Mouse (Mus musculus): ENCODE measurements around the gene Ctbp2.

Gene Ctbp2

DNA sequence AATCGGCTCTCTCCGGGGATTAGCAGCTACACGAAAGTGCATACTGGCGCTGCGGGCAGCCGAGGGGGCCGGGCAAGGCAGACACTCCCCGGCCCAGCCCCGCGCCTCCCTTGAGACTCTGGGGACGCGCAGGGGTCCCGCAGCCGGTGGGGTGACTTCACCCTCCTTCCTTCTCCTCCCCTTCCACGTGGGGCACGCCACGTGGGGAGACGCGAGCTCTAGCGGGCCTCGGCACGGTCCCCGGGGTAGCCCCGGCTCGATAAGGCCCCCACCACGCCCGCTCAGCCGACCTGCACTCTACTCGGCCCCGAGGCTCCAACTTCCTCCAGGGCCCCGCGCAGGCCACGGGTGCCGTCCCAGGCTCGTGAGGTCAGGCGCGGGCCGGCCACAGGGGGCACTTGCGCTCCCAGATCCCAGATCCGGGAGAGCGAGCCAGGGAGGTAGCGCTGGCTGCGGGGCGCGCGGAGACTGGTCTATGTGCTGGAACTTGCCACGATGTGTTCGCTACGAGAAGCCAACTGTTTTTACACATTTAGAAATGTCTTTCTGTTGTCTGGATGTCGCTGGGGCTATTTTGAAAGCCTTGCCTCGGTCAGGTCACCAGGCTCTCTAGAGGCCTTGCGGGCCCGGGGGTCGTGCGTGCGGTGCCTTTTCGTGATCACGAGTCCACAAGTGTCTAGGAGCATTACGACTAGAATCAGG, at the start of gene Ctbp2:
TSS of gene Ctbp2 (minus strand) at position 356 of the 702 bp plus-strand sequence.
- no peak; the same call in 1 of the 2 replicates for TF ChIP-seq GATA4 (IDR thresholded peaks at IDR 0.05; ENCODE audit: insufficient replicate concordance, low read length)

DNA sequence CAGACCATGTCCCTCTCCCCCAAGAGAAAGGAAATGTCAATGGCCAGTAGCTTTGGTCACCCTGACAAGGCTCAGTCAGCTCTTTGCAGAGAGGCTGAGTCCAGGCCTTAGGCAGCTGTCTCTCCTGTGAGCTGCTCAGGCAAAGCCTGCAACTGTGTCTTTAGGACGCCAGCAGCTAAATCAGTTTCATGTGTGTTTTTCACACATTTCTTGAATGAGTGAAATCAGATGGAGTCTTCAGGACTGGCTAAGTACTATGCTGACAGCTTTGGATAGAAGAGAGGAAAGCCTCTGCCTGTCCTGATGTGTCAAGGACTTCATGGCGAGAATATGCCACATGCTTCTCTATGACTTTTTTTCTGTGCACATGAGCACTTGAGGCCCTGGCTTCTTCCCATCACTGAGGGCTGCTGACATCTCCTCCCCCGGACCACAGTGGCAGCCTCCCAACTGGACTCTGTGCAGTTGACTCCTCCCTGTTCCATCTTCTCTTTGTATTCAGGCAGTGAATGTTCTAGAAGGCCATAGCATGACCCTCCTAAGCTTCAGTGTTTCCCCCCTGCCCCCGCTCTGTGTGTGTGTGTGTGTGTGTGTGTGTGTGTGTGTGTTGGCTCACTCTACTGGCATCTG, 47.4 kb upstream of the Ctbp2 start:
- no peak for TF ChIP-seq GATA4 (IDR thresholded peaks at IDR 0.05; ENCODE audit: insufficient replicate concordance, low read length)

DNA sequence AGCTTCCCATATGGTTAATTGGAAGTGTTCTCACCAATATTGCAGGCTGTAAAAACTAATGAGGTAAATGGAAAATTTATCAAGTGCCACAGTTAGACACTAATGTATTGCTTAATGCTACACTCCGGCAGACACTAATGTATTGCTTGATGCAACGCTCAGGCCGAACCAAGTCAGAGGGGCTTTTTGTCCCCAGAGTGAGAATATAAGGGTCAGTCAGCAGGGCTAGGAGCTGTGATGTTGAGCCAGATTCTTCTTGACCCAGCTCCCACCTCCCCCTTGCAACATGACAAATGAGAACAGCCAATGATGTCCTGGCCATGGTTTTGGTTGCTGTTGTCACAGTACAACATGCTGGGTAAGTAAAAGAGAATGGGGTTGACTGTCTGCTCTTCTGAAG, 44.8 kb upstream of the Ctbp2 start:
- TF ChIP-seq GATA4 (IDR thresholded peaks at IDR 0.05; ENCODE audit: insufficient replicate concordance, low read length): no peak

DNA sequence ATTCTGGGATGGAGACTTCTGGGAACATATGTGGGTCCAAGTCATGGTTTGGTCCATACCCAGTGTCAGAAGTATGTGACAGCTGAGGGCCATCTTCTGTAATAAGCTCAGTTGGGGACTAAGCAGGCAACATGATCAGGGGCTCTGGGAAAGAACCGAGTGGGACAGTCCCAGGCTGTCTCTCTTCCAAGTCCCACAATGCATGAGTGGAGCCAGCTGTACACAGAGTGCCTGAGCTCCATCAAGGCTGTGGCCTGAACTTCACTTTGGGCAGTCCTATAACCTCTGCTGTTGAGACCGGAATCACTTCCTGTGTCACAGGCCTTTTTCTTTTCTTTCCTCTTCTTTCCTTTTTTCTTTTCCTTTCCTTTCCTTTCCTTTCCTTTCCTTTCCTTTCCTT, 43.7 kb upstream of the Ctbp2 start:
- no peak for TF ChIP-seq GATA4 (IDR thresholded peaks at IDR 0.05; ENCODE audit: insufficient replicate concordance, low read length)

DNA sequence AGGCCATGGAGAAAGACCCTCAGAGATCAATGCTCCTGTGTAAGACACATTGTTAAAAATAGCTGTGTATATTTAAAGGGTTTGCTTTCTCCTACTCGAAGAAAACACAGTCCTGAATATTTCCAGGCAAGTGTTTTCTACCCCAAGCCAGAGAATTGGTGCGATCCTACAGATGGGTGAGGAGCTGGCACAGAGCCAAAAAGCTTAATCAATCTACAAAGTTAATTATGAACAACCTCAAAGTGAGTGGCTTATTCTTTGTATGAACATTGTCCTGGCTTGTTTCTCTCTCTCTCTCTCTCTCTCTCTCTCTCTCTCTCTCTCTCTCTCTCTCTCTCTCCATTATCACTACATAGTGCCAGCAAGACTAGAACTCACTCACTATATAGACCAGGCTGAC, 40.6 kb upstream of the Ctbp2 start:
- TF ChIP-seq GATA4 (IDR thresholded peaks at IDR 0.05; ENCODE audit: insufficient replicate concordance, low read length): no peak

DNA sequence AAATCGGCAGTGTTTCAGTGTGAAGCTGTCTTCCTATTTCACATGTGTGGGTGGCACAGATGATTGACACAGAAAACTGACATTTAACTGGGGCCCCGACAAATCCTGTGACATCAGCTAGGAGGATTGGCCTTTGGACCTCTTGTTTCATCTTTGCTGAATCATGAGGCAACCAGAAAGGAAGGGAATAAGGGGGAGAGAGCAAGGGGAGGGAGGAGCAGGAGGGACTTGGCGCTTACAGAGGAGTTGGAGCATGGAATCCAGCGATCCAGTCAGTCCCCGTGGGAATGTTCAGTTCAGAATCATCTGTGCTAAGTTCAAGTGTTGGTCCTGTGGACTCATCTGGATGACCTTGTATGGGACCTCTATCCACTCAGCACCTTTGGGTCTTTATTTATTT, 38.9 kb upstream of the Ctbp2 start:
- TF ChIP-seq GATA4 (IDR thresholded peaks at IDR 0.05; ENCODE audit: insufficient replicate concordance, low read length): no peak

DNA sequence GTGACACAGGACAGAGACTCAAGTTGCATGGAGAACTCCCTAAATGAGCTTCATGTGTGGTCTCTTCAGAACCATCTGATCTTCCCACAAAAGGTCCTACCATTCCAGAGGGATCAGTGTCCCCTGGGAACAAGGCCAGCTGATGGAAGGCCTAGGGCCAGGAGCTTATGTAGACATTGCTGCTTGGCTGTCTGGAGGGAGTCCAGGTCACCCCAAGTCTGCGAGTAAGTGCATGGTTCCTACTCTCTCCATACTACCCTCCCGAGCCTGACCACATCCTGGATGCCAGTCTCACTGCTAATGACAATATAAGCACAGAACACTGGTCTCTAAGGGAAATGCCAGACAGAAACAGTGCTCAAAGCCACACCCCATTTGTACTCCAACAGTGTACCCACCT, 38.0 kb upstream of the Ctbp2 start:
- no peak for TF ChIP-seq GATA4 (IDR thresholded peaks at IDR 0.05; ENCODE audit: insufficient replicate concordance, low read length)

DNA sequence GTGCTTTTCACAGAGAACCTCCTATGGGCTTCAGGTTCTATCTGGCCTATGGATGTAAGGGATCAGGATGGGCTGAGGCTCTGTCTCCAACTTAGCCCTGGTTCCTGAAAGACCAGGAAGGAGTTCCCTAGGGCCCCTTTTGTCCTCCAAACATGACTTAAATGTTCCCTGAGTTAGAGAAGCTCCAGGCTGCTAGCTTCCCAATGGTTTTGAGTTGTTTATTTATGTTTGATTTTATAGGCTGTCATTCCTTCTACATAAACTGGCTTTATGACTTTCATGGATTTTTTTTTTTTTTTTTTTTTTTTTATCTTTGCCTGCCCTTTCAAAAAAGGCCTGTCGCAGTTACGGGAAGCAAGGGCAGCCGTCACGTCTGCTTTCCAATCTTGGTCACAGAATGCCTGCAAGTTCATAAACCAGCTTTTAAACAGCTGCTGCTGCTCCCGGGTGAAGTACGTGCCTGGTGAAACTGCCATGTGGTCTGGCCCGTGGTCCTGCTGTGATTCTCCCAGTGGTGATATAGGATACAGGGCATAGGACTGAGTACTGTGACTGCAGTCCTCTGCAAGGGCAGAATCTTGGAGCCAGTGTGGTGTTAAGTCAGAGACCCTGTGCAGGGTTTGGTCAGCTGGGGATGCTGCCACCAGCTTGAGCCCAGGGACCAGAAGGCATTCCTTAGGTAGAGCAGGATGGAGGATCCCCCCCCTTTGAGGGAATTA, 37.4 kb upstream of the Ctbp2 start:
- no peak for TF ChIP-seq GATA4 (IDR thresholded peaks at IDR 0.05; ENCODE audit: insufficient replicate concordance, low read length)

DNA sequence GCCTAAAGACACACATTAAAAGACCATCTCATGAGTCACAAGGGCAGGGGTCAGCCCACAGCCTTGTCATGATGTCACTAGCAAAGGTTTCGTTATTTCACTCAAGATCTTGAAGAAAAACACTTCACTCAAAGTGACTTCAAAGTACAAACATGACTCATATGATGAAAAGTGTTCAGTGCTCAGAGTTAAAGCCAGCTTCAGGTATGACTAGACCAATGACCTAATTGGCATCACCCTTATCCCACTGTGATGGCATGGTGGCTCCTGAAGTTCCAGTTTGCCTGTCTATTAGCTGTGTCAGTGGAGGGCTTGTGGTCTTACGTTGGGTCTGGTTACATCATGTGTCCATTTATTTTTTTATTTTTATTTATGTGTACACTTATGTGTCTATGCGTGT, 35.4 kb upstream of the Ctbp2 start:
- TF ChIP-seq GATA4 (IDR thresholded peaks at IDR 0.05; ENCODE audit: insufficient replicate concordance, low read length): no peak

DNA sequence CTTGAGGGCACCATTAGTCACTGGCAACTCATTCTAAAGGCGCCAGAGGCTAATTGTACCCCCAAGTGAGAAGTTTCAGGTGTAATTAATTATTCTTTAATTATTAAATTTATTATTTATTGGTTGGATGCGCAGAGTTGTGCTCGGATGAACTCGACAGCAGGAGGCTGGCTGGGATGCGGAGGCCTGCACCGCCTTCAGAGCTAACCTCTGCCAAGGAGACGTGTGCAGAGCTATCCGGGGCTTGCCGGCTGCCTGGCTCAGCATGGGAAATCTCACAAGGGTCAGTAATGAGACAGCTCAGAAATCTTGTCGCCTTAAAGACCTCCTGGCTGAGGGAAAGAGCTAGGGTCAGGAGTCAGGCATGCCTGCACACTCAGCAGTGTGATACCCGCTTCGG, 31.5 kb upstream of the Ctbp2 start:
- no peak for TF ChIP-seq GATA4 (IDR thresholded peaks at IDR 0.05; ENCODE audit: insufficient replicate concordance, low read length)

DNA sequence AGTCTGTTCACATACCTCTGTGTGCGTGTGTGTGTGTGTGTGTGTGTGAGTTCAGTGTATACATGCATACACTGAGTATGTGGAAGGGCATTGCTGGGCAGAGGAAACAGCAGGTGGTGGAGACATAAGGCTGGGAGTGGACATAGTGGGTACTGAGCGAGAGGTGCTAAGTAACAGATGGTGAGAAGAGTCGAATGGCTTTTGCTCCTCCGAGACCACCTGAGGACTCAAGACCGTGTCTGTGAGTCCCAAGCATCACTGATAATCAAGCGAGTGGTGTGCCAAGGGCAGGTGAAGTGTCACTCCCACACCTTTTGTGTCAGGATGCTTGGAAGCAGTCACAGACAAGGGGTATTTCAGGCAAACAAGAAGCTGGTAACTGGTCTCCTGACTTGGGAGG, 30.7 kb upstream of the Ctbp2 start:
- TF ChIP-seq GATA4 (IDR thresholded peaks at IDR 0.05; ENCODE audit: insufficient replicate concordance, low read length): no peak

DNA sequence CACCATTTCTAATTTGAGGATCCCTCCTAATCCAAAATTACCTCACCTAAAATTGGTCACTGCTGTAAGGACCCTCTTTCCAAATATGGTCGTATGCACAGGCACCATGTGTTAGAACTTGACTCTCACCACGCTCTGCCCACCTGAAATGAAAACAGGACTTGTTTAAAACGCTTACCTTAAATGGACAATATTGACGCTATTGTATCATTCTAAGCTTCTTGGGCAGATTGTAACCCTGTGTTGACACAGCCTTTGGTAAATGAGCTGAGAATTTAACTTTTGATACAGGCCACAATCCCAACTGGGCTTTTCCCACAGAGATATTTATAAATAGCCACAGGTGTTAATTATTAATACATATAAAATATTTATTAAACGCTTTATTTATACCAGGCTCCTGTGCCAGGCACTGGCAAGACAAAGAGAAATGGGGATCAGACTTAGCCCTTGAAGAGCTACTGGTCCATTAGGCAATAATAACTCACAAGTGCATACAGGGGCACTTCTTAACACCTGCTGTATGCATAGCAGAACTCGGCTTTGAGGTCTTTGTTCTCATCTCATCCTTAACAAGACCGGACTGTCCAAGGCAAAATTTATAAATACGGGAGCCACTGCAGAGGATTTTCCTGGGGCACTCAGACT, 15.7 kb upstream of the Ctbp2 start:
- TF ChIP-seq GATA4 (IDR thresholded peaks at IDR 0.05; ENCODE audit: insufficient replicate concordance, low read length): no peak

DNA sequence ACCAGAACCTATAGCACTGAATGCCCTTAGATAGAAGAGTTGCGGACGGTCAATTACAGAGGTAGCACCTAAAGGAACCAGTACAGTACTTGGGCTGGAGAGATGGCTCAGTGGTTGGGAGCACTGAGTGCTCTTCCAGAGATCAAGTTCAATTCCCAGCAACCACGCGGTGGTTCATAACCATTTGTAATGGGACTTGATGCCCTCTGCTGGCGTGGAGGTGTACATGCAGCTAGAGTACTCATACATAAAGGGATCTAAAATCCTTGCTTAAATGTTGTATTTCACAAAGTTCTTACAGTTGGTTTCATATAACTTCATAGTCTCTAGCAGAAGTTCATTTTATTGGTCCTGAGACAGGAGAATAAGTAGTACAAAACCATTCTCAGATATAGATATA, 9.4 kb upstream of the Ctbp2 start:
- TF ChIP-seq GATA4 (IDR thresholded peaks at IDR 0.05; ENCODE audit: insufficient replicate concordance, low read length): no peak

DNA sequence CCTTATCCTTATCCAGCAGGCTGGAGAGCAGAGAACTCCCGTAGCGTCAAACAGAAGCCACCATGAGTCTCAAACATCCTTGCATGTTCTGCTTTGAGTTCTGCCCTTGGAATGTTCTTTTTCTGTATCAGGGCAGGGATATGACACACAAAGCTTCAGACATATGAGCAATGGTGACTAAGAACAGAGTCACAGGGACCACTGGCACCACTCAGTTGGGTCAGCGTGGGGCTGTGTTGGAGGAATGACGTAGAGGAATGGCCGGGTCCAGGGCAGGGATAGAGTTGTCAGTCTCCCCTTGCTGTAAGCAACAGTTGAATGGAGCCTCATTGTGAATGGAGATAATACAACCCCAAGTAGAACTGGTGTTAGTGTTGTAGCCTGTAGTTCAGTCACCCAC, 8.5 kb upstream of the Ctbp2 start:
- TF ChIP-seq GATA4 (IDR thresholded peaks at IDR 0.05; ENCODE audit: insufficient replicate concordance, low read length): no peak

DNA sequence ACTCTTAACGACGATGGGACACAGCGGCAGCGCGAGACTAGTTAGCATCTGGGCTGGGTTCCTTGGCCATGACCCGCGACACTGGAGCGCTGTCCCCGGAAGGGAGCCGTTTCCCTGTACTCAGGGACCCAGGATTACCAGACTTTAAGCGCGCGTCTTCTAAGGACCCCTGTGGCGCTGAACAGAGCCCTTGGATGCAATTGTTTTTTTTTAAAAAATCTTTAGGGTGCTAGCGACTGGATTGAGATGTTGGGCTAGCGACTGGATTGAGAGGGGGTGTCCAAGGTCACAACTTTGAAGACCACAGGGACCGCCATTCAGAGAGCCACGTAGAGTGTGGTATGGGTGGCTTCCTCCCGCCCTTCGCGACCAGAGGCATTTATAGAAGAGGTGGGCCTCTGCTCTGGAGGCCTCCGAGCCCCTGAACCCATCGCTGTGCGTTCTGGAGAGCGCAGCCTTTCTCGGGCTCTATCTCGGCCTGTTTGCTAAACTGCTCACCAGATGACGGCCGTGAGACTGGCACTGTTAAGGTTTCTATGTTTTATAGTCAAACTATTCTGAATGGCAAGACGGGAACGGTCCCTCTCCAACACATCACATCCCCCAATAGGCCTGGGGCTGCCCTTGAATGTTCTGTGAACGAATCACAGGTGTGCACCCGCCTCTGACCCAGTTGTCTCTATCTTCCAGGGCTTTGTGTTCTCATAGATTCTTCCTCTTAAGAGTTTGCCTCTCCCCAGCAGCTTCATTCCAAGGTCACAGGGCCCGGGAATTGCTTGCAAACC, 739 bp upstream of the Ctbp2 start:
- no peak for TF ChIP-seq GATA4 (IDR thresholded peaks at IDR 0.05; ENCODE audit: insufficient replicate concordance, low read length)

All from liver, adult (tissue).